Mouse (Mus musculus) erythroblast, embryonic 14.5 days (primary cell): Measurements from ENCODE around the gene Samt3.

Experiments
- GATA1 ChIP-seq: IDR thresholded peaks from 2 replicates; pipeline ENCODE4 v1.6.1; 2012; ENCODE audit warnings: low read length, inconsistent platforms, mixed read lengths
- TAL1 ChIP-seq: IDR thresholded peaks from 3 replicates; pipeline ENCODE4 v1.6.1; 2012; ENCODE audit warnings: low read length, inconsistent platforms, mixed read lengths

- TF ChIP-seq GATA1 (no peak), TAL1 (no peak)
These were observed 27.4 kb upstream of the Samt3 start for GRCm38 (mm10) chrX:86016591-86016990.
